Mouse (Mus musculus): Measurements from ENCODE around the gene Gyg. TPM values are rescaled to one million over a fixed set of nuclear protein-coding genes. Genes with fewer than 3 reads are reported as not detected.
"Not testable (repeated sequence)": the region's sequence is repeated elsewhere in the genome, so short reads cannot be mapped to it uniquely, and the experiment has no call there.

Gyg gene
- polyA plus RNA-seq, 1 experiment from 2014 or later: 39.0 TPM

GRCm38 (mm10) chr3:20129491-20129890 is 25.6 kb downstream of the Gyg start:
- H3K9ac ChIP-seq: no peak overlapping the region
- H3K36me3 ChIP-seq: no peaks in the 10 kb centered on the region
- H3K9me3 ChIP-seq (replicated peaks): no peaks in the 10 kb centered on the region
- no peak overlapping the region for H3K4me3 ChIP-seq (replicated peaks)
- 92% methylated on average over 5 of the region's 5 CpGs for WGBS
- no peaks in the 10 kb centered on the region for H3K4me1 ChIP-seq
- ATAC-seq (replicated peaks; ENCODE audit: low FRiP score): no peak
- no peaks in the 10 kb centered on the region for H3K27me3 ChIP-seq
- no peak overlapping the region for H3K4me2 ChIP-seq
- no peak overlapping the region for H3K27ac ChIP-seq

DNA sequence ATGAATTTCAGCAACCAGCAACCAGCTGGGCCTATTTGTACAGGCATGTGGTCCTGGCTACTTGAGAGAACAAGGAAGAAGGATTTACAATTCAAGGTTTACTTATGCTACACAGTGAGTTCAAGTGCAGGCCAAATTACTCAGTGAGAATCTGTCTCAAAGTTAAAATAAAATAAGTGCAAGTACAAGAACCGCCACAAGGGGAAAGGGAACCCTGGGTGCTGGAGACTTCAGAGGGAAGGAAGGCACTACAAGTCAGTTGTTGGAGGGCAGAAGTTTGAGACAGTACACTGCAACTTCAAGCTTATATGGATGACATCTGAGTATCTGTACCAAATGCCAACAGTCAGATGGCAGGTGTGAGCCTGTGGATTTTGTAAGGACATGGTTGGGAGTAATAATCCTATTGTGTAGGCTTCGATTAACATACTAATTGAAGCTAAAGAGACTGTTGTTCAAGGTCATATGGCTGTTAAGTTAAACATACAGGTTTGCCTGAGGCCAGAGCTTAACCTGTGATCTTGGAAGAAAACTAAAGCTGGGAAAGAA is 28.0 kb downstream of the Gyg start:
- Histone ChIP-seq H3K4me2 (no peak overlapping the region), H3K4me3 (replicated peaks) (no peak overlapping the region), H3K27me3 (no peaks in the 10 kb centered on the region), H3K9me3 (replicated peaks) (no peaks in the 10 kb centered on the region), H3K4me1 (no peaks in the 10 kb centered on the region), H3K36me3 (0 out of 2 replicates have a peak, but pooled peaks cover 6% of the 10 kb centered on the region), H3K9ac (no peak overlapping the region), H3K27ac (no peak overlapping the region)
- no peak for ATAC-seq (replicated peaks; ENCODE audit: low FRiP score)
- WGBS: 80% methylated on average over 2 of the region's 2 CpGs

GRCm38 (mm10) chr3:20125604-20126003 is 29.5 kb downstream of the Gyg start:
- WGBS: 94% methylated on average over 5 of the region's 5 CpGs
- Histone ChIP-seq H3K36me3 (0 out of 2 replicates have a peak, but pooled peaks cover 9% of the 10 kb centered on the region), H3K4me2 (no peak overlapping the region), H3K4me1 (no peaks in the 10 kb centered on the region), H3K9me3 (replicated peaks) (no peaks in the 10 kb centered on the region), H3K27me3 (no peaks in the 10 kb centered on the region), H3K4me3 (replicated peaks) (no peak overlapping the region), H3K27ac (no peak overlapping the region), H3K9ac (no peak overlapping the region)
- ATAC-seq (replicated peaks; ENCODE audit: low FRiP score): no peak

DNA sequence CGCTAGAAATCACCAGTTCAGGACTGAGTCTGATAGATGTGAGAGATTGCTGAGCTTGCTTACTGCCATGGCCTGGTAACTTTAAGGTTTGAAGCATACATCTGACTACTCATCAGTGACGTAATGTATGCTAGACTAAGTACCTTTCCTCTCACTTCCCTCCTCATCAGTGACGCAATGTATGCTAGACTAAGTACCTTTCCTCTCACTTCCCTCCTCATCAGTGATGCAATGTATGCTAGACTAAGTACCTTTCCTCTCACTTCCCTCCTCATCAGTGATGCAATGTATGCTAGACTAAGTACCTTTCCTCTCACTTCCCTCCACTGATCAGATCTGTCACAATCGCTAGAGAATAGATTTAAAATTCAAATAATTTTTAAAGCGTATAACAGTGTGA is 33.5 kb downstream of the Gyg start:
- H3K27me3 ChIP-seq; H3K27ac ChIP-seq; H3K9me3 ChIP-seq (replicated peaks); H3K4me1 ChIP-seq; H3K4me2 ChIP-seq; H3K9ac ChIP-seq; H3K4me3 ChIP-seq (replicated peaks); ATAC-seq (replicated peaks; ENCODE audit: low FRiP score): not testable (repeated sequence)
- 93% methylated on average over 5 of the region's 5 CpGs for WGBS
- H3K36me3 ChIP-seq: peaks cover 22% of the 10 kb centered on the region; the same call in 1 of the 2 replicates

- Histone ChIP-seq H3K4me2 (no peak overlapping the region), H3K36me3 (peaks cover 24% of the 10 kb centered on the region; the same call in 1 of the 2 replicates), H3K9me3 (replicated peaks) (no peaks in the 10 kb centered on the region), H3K27me3 (no peaks in the 10 kb centered on the region), H3K9ac (no peak overlapping the region), H3K27ac (no peak overlapping the region), H3K4me1 (no peaks in the 10 kb centered on the region), H3K4me3 (replicated peaks) (no peak overlapping the region)
- WGBS: 61% methylated on average over 4 of the region's 4 CpGs
- ATAC-seq (replicated peaks; ENCODE audit: low FRiP score): peak; percentile 56; the same call in 1 of the 2 replicates
Observed at GRCm38 (mm10) chr3:20119686-20120244, 35.4 kb downstream of the Gyg start.

DNA sequence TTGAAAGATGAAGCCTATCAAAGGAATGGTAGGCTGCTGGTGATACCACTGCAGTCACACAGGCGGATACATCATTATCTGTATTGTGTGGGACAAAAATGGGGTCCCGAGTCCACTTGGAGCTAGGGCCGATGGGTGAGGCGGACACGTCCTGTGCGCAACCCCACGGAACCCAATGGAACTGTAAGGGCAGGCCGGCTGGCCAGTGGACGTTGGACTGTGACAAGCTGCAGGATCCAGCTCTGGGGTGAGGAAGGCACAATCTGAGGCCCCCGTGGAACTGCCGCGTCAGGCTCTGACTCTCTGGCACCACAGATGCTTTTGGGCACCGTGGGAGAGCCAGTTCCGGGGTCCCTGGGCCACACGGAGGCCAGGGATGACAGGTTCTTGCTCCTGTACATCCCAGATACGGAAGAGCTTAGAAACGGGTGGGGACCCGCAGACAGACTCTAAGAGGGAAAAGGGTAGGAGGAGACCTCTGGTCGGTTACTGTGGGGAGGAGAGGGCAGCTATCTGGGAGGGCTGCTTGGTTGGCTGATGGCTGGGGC is 36.0 kb downstream of the Gyg start:
- H3K27ac ChIP-seq: no peak overlapping the region
- no peaks in the 10 kb centered on the region for H3K4me1 ChIP-seq
- H3K9me3 ChIP-seq (replicated peaks): no peaks in the 10 kb centered on the region
- no peak for ATAC-seq (replicated peaks; ENCODE audit: low FRiP score)
- no peak overlapping the region for H3K9ac ChIP-seq
- no peak overlapping the region for H3K4me2 ChIP-seq
- WGBS: 90% methylated on average over 19 of the region's 19 CpGs
- peaks cover 24% of the 10 kb centered on the region; the same call in 1 of the 2 replicates for H3K36me3 ChIP-seq
- no peak overlapping the region for H3K4me3 ChIP-seq (replicated peaks)
- no peaks in the 10 kb centered on the region for H3K27me3 ChIP-seq

GRCm38 (mm10) chr3:20111913-20112312 is 43.2 kb downstream of the Gyg start:
- Histone ChIP-seq H3K4me1 (no peaks in the 10 kb centered on the region), H3K9ac (no peak overlapping the region), H3K4me3 (replicated peaks) (no peak overlapping the region), H3K27ac (no peak overlapping the region), H3K4me2 (no peak overlapping the region), H3K36me3 (peaks cover 49% of the 10 kb centered on the region), H3K9me3 (replicated peaks) (no peaks in the 10 kb centered on the region), H3K27me3 (no peaks in the 10 kb centered on the region)
- ATAC-seq (replicated peaks; ENCODE audit: low FRiP score): no peak
- WGBS: 96% methylated on average over 2 of the region's 2 CpGs

DNA sequence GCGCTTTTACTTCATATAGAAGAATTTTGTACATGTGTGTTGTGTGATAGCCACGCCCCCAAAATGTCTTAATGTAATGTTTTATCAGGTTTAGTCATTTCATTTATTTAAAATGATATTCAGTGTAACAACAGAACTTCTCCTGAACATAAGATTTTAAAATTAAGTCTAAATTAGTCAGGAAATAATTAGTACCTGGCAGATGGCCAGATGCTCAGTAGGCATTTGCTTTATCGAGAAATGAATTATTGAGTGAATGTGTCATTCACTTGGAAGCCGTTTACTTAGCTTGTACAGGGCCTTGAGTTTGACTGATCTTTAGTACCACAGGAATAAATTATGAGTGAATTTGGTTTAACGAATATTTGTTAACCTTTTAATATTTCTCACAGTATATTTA is 46.2 kb downstream of the Gyg start:
- H3K4me2 ChIP-seq: no peak overlapping the region
- no peak overlapping the region for H3K9ac ChIP-seq
- WGBS: 86% methylated on average over 5 of the region's 5 CpGs
- no peaks in the 10 kb centered on the region for H3K9me3 ChIP-seq (replicated peaks)
- peaks cover 45% of the 10 kb centered on the region for H3K36me3 ChIP-seq
- ATAC-seq (replicated peaks; ENCODE audit: low FRiP score): no peak
- no peak overlapping the region for H3K4me3 ChIP-seq (replicated peaks)
- no peaks in the 10 kb centered on the region for H3K27me3 ChIP-seq
- H3K27ac ChIP-seq: no peak overlapping the region
- H3K4me1 ChIP-seq: no peaks in the 10 kb centered on the region

- peaks cover 37% of the 10 kb centered on the region for H3K36me3 ChIP-seq
- H3K27me3 ChIP-seq: no peaks in the 10 kb centered on the region
- no peak overlapping the region for H3K4me3 ChIP-seq (replicated peaks)
- no peaks in the 10 kb centered on the region for H3K4me1 ChIP-seq
- WGBS: 82% methylated on average over 2 of the region's 2 CpGs
- H3K4me2 ChIP-seq: no peak overlapping the region
- ATAC-seq (replicated peaks; ENCODE audit: low FRiP score): no peak
- no peak overlapping the region for H3K9ac ChIP-seq
- no peaks in the 10 kb centered on the region for H3K9me3 ChIP-seq (replicated peaks)
- no peak overlapping the region for H3K27ac ChIP-seq
Observed at GRCm38 (mm10) chr3:20104776-20105175, 50.3 kb downstream of the Gyg start.

DNA sequence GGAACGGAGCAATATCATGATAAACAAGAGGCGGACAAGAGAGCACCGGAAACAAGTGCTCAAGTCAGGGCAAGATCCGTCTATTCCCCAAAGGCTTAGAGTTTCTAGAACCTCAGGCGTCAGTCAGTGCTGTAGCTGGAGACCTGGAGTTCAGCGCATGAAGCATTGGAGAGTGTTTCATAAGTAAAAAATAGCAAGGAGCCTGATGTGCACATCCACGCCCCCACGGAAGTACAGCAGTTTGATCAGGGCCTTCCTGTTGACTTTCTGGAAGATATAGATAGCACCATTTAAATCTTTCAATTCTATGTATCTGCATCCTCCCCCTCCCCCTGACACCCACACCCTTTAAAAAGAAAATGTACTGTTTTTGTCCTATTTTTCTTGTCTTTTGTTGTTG is 50.8 kb downstream of the Gyg start:
- H3K9me3 ChIP-seq (replicated peaks): no peaks in the 10 kb centered on the region
- H3K27ac ChIP-seq: no peak overlapping the region
- no peak overlapping the region for H3K4me3 ChIP-seq (replicated peaks)
- no peak for ATAC-seq (replicated peaks; ENCODE audit: low FRiP score)
- no peak overlapping the region for H3K9ac ChIP-seq
- H3K36me3 ChIP-seq: peaks cover 32% of the 10 kb centered on the region
- H3K27me3 ChIP-seq: no peaks in the 10 kb centered on the region
- 76% methylated on average over 8 of the region's 8 CpGs for WGBS
- H3K4me2 ChIP-seq: no peak overlapping the region
- H3K4me1 ChIP-seq: no peaks in the 10 kb centered on the region

DNA sequence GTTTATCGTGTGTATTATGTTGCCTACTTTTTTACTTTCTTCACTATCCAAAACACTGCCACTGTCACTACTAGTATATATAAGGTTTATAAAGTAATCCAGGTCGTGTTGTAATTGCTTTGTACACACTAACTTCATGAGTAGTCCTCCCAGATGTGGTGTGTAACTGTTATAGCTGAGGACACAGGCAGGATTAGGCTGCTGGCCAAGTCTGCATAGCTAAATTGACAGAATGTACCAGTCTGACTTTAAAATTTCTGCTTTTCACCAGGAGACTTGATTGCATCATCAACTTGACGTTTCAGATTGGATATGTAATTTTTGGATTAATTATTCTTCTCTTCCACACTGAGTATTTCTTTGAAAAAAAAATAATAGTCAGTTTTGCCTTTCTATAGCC is 51.3 kb downstream of the Gyg start:
- H3K36me3 ChIP-seq: peaks cover 31% of the 10 kb centered on the region
- no peaks in the 10 kb centered on the region for H3K27me3 ChIP-seq
- no peak overlapping the region for H3K4me2 ChIP-seq
- 81% methylated on average over 3 of the region's 3 CpGs for WGBS
- no peaks in the 10 kb centered on the region for H3K4me1 ChIP-seq
- no peak overlapping the region for H3K27ac ChIP-seq
- ATAC-seq (replicated peaks; ENCODE audit: low FRiP score): no peak
- H3K9ac ChIP-seq: no peak overlapping the region
- H3K4me3 ChIP-seq (replicated peaks): no peak overlapping the region
- H3K9me3 ChIP-seq (replicated peaks): no peaks in the 10 kb centered on the region

DNA sequence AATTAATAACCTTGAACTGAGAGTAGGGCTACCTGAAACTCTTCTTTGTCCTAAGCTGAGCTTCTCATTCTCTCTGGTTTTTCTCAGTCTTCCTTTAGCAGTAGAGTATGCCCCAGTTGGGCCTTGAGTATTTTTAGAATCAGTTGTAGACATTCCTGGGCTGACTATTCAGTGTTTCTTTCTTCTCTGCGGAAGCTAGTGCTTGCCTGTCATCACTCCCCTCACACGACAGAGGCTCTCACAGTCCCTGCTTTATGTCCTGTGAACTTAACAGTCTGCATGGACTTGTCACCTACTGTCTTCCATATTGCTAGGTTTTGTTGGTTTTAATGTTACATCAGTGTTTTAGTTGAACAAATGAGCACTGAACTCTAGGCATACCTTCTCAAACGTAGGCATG is 73.0 kb downstream of the Gyg start:
- Histone ChIP-seq H3K9me3 (replicated peaks) (no peaks in the 10 kb centered on the region), H3K27me3 (no peaks in the 10 kb centered on the region), H3K4me2 (no peak overlapping the region), H3K36me3 (peaks cover 41% of the 10 kb centered on the region), H3K4me1 (no peaks in the 10 kb centered on the region), H3K4me3 (replicated peaks) (no peak overlapping the region), H3K27ac (no peak overlapping the region), H3K9ac (no peak overlapping the region)
- ATAC-seq (replicated peaks; ENCODE audit: low FRiP score): no peak
- WGBS: 79% methylated on average over 3 of the region's 3 CpGs

Measured in kidney, embryonic 15.5 days (tissue).